Mouse (Mus musculus): Measurements from ENCODE around the gene Tufm. TPM values are rescaled to one million over a fixed set of nuclear protein-coding genes. Genes with fewer than 3 reads are reported as not detected.
"Not testable (repeated sequence)": the region's sequence is repeated elsewhere in the genome, so short reads cannot be mapped to it uniquely, and the experiment has no call there.

Gene Tufm
- polyA plus RNA-seq, 1 experiment, result 167 TPM

DNA sequence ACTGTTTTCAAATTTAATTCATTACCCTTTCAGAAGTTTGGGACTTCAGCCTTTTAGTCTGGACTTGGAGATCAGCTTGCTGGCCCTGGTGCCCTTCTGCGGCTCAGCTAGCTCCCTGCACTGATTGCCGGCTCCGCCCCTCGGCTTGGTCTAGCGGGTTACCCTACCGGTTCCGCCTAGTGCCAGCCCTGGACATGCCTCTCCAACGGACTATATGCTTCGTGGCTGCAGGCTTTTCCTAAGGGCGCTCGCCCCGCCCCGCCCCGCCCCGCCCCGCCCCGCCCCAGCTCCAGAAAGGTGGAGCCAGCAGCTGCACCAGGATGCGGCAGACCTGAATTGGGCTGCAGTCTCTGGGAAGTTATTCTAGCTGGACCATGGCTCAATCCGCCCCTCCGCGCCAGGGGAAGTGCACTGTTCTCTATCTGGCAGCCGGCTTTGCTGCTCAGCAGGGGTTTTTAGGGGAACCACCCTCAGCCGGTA is 4.7 kb upstream of the Tufm start:
- no peak overlapping the region for H3ac ChIP-seq (ENCODE audit: control insufficient read depth, insufficient read length)
- TF ChIP-seq TCF3 (IDR thresholded peaks at IDR 0.05; ENCODE audit: insufficient read length, low read depth) (no peak), REST (IDR thresholded peaks at IDR 0.05; ENCODE audit: insufficient read depth, insufficient read length) (no peak), POLR2A (IDR thresholded peaks at IDR 0.05; ENCODE audit: insufficient read length, low read depth) (peak; percentile 81), MYOD1 (IDR thresholded peaks at IDR 0.05; ENCODE audit: control insufficient read depth in 1 of 3, insufficient read length in 2 of 3, low read depth in 2 of 3) (peak in 1 of 3 experiments; percentile 8), POLR2AphosphoS2 (IDR thresholded peaks at IDR 0.05; ENCODE audit: insufficient read length, low read depth) (peak; percentile 67)
- H3K79me2 ChIP-seq (ENCODE audit: control insufficient read depth, insufficient read depth), result no peaks in the 10 kb centered on the region

DNA sequence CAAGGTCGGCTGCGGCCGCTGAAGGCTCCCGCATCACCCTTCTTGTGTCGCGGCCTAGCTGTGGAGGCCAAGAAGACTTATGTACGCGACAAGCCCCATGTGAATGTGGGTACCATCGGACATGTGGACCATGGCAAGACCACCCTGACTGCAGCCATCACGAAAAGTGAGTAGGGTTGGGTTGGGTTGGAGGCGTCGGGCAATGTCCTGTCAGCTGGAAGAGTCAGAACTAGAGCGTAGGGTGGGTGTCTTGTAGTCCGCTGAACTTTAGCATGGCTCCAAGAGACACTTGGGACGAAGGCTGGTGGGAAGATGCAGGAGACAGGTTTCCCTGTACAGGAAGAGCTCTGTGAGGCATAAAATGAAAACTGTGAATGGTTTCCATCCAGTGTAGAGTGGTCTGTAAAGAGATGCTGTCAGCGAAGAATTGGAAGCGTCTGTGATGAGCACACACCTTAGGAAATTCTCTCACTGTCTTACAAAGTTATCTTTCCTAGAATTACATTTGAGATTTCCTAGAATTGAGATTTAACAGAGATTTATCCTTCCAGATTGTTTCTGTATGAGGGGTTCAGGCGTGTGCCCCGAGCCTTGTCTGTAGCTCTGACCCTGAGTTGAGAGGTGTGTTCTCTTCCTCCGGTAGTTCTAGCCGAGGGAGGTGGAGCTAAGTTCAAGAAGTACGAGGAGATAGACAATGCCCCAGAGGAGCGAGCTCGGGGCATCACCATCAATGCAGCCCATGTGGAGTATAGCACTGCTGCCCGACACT is 640 bp downstream of the Tufm start:
- Histone ChIP-seq H3K4me2 (ENCODE audit: low read depth) (peak overlapping the region; percentile 93), H3K79me2 (ENCODE audit: control insufficient read depth, insufficient read depth) (peaks cover 14% of the 10 kb centered on the region), H3K36me3 (ENCODE audit: control insufficient read depth, insufficient read depth) (peaks cover 11% of the 10 kb centered on the region), H3ac (ENCODE audit: control insufficient read depth, insufficient read length) (peak overlapping the region; percentile 84), H3K4me3 (peak overlapping the region; percentile 58)
- H3K27me3 ChIP-seq (ENCODE audit: control insufficient read depth, insufficient read depth, insufficient read length), result not testable (repeated sequence)

More for the DNA sequence above, 4.7 kb upstream of the Tufm start:
- Histone ChIP-seq H3K4me2 (ENCODE audit: low read depth) (peak overlapping the region; percentile 76), H3K27me3 (ENCODE audit: control insufficient read depth, insufficient read depth, insufficient read length) (no peaks in the 10 kb centered on the region), H3K4me3 (no peak overlapping the region), H3K36me3 (ENCODE audit: control insufficient read depth, insufficient read depth) (no peaks in the 10 kb centered on the region)

GRCm38 (mm10) chr7:126491005-126491404 is 3.8 kb downstream of the Tufm start:
- no peaks in the 10 kb centered on the region for H3K27me3 ChIP-seq (ENCODE audit: control insufficient read depth, insufficient read depth, insufficient read length)
- H3ac ChIP-seq (ENCODE audit: control insufficient read depth, insufficient read length), result no peak overlapping the region
- H3K4me3 ChIP-seq, result no peak overlapping the region
- peaks cover 37% of the 10 kb centered on the region for H3K36me3 ChIP-seq (ENCODE audit: control insufficient read depth, insufficient read depth)
- TF ChIP-seq POLR2A (IDR thresholded peaks at IDR 0.05; ENCODE audit: insufficient read length, low read depth) (peak; percentile 5), POLR2AphosphoS2 (IDR thresholded peaks at IDR 0.05; ENCODE audit: insufficient read length, low read depth) (no peak), REST (IDR thresholded peaks at IDR 0.05; ENCODE audit: insufficient read depth, insufficient read length) (no peak), E2F4 (IDR thresholded peaks at IDR 0.05; ENCODE audit: insufficient read depth) (no peak), TCF3 (IDR thresholded peaks at IDR 0.05; ENCODE audit: insufficient read length, low read depth) (no peak), CEBPB (IDR thresholded peaks at IDR 0.05; ENCODE audit: insufficient read depth, poor library complexity, severe bottlenecking) (no peak)
- H3K79me2 ChIP-seq (ENCODE audit: control insufficient read depth, insufficient read depth), result peaks cover 14% of the 10 kb centered on the region
- H3K4me2 ChIP-seq (ENCODE audit: low read depth), result no peak overlapping the region

DNA sequence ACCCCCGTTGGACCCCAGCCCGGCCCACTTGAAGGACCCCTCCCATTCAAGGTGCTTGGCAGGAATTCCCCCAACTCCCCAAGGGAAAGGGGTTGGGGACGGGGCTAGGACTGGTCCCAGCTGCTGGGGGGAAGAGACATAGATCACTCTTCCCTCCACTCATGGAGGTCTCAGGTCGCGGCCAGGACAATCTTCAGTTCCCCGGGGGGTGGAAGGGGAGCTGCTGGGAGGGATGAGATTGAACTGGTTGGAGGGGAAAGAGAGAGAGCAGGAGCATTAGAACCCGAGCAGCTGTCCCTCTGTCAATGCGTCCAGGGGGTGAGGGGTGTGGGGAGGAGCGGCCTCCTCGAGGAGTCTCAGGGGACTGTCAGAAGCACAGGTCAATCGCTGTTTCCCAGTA is 4.8 kb downstream of the Tufm start:
- Histone ChIP-seq H3ac (ENCODE audit: control insufficient read depth, insufficient read length) (no peak overlapping the region), H3K27me3 (ENCODE audit: control insufficient read depth, insufficient read depth, insufficient read length) (no peaks in the 10 kb centered on the region), H3K4me2 (ENCODE audit: low read depth) (no peak overlapping the region), H3K4me3 (no peak overlapping the region), H3K79me2 (ENCODE audit: control insufficient read depth, insufficient read depth) (peaks cover 14% of the 10 kb centered on the region), H3K36me3 (ENCODE audit: control insufficient read depth, insufficient read depth) (peaks cover 46% of the 10 kb centered on the region)
- no peak for TF ChIP-seq POLR2AphosphoS2 (IDR thresholded peaks at IDR 0.05; ENCODE audit: insufficient read length, low read depth)
- no peak for TF ChIP-seq TCF3 (IDR thresholded peaks at IDR 0.05; ENCODE audit: insufficient read length, low read depth)
- no peak for TF ChIP-seq REST (IDR thresholded peaks at IDR 0.05; ENCODE audit: insufficient read depth, insufficient read length)
- TF ChIP-seq MAX (IDR thresholded peaks at IDR 0.05; ENCODE audit: low read depth), result no peak
- TF ChIP-seq MYOD1 (IDR thresholded peaks at IDR 0.05; ENCODE audit: control insufficient read depth in 1 of 3, insufficient read length in 2 of 3, low read depth in 2 of 3), result no peak
- no peak for TF ChIP-seq E2F4 (IDR thresholded peaks at IDR 0.05; ENCODE audit: insufficient read depth)
- TF ChIP-seq POLR2A (IDR thresholded peaks at IDR 0.05; ENCODE audit: insufficient read length, low read depth), result no peak
- no peak for TF ChIP-seq CEBPB (IDR thresholded peaks at IDR 0.05; ENCODE audit: insufficient read depth, poor library complexity, severe bottlenecking)
- TF ChIP-seq SRF (IDR thresholded peaks at IDR 0.05; ENCODE audit: control insufficient read depth, insufficient read length, low read depth), result no peak
- no peak for TF ChIP-seq MYOG (IDR thresholded peaks at IDR 0.05; ENCODE audit: control insufficient read depth in 1 of 3, insufficient read depth in 1 of 3, insufficient read length in 2 of 3, low read depth in 2 of 3)
- no peak for TF ChIP-seq USF1 (IDR thresholded peaks at IDR 0.05; ENCODE audit: low read depth)
- no peak for TF ChIP-seq TCF12 (IDR thresholded peaks at IDR 0.05; ENCODE audit: insufficient read depth, poor library complexity, severe bottlenecking)

GRCm38 (mm10) chr7:126494120-126494519 is 7.0 kb downstream of the Tufm start:
- peaks cover 21% of the 10 kb centered on the region for H3K79me2 ChIP-seq (ENCODE audit: control insufficient read depth, insufficient read depth)
- no peaks in the 10 kb centered on the region for H3K27me3 ChIP-seq (ENCODE audit: control insufficient read depth, insufficient read depth, insufficient read length)
- peaks cover 65% of the 10 kb centered on the region for H3K36me3 ChIP-seq (ENCODE audit: control insufficient read depth, insufficient read depth)
- TF ChIP-seq TCF12 (IDR thresholded peaks at IDR 0.05; ENCODE audit: insufficient read depth, poor library complexity, severe bottlenecking), result no peak
- TF ChIP-seq USF1 (IDR thresholded peaks at IDR 0.05; ENCODE audit: low read depth), result no peak
- TF ChIP-seq SRF (IDR thresholded peaks at IDR 0.05; ENCODE audit: control insufficient read depth, insufficient read length, low read depth), result no peak
- peak; percentile 13 for TF ChIP-seq POLR2A (IDR thresholded peaks at IDR 0.05; ENCODE audit: insufficient read length, low read depth)
- no peak overlapping the region for H3K4me2 ChIP-seq (ENCODE audit: low read depth)
- H3ac ChIP-seq (ENCODE audit: control insufficient read depth, insufficient read length), result no peak overlapping the region
- H3K4me3 ChIP-seq, result no peak overlapping the region

Measured in myocyte (in vitro differentiated cells).